Comparison of ENCODE assay signal across 12 mouse cellular contexts in the genomic region with DNA sequence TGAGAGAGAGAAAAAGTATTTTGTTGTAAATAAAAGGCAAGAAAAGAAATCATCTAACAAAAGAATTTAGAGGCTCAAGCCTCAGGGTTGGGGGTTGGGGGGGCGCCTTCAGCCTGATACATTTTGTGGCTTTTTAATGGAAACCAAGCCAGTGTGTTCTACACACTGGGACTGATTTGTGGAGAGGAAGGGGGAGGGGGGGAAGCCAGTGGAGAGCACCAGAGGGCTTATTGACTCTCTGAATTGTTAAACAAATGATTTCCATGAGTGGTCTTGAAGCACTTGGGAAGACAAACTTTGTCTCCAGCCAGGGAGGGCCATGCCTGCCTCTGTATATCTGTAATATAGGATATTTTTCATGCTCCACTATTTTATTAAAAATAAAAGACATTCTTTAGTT. TPM values are rescaled to one million over a fixed set of nuclear protein-coding genes. Genes with fewer than 3 reads are reported as not detected.
A peak's percentile ranks its signal among the peaks of the same experiment; 100 is the strongest.
DNase-seq lines count a peak whose midpoint lies in the region; ATAC-seq and TF ChIP-seq lines count a peak whose summit lies in the region.
"Had no signal": no experiment of that assay in that cellular context is flagged by ENCODE, and none has a peak within 500 bp of the region (broad histone marks: within the 10 kb centered on the region; RNA-seq: fewer than 3 reads in every experiment).

No protein-coding gene starts in this region.

- H3K4me1 ChIP-seq in midbrain, embryonic 10.5 days: peaks cover 85% of the 10 kb centered on the region
- 0 out of 2 replicates have a peak, but pooled peaks cover 3% of the 10 kb centered on the region for H3K4me1 ChIP-seq in midbrain, postnatal 0 days (ENCODE audit: insufficient read depth, low read length)
- H3K4me1 ChIP-seq in hindbrain, embryonic 12.5 days: peaks cover 71% of the 10 kb centered on the region
- peaks cover 55% of the 10 kb centered on the region for H3K4me1 ChIP-seq in limb, embryonic 15.5 days
- H3K4me1 ChIP-seq in stomach, embryonic 16.5 days (ENCODE audit: control insufficient read depth, insufficient read depth, low read length): peaks cover 21% of the 10 kb centered on the region; the same call in 1 of the 2 replicates

- peaks cover 80% of the 10 kb centered on the region for H3K27me3 ChIP-seq in midbrain, embryonic 10.5 days (ENCODE audit: low read depth, poor library complexity, severe bottlenecking)
- peaks cover 20% of the 10 kb centered on the region for H3K27me3 ChIP-seq in midbrain, postnatal 0 days (ENCODE audit: insufficient read depth, low read length)
- peaks cover 18% of the 10 kb centered on the region for H3K27me3 ChIP-seq in hindbrain, embryonic 12.5 days
- peaks cover 35% of the 10 kb centered on the region for H3K27me3 ChIP-seq in limb, embryonic 15.5 days
- H3K27me3 ChIP-seq in stomach, embryonic 16.5 days (ENCODE audit: control insufficient read depth, insufficient read depth, low read length): peaks cover 37% of the 10 kb centered on the region

- no peak overlapping the region for H3K9ac ChIP-seq in midbrain, postnatal 0 days (replicated peaks; ENCODE audit: low read length, poor library complexity, severe bottlenecking)
- H3K9ac ChIP-seq in hindbrain, embryonic 12.5 days: peak overlapping the region; percentile 42; the same call in 1 of the 2 replicates
- H3K9ac ChIP-seq in limb, embryonic 15.5 days: no peak overlapping the region
- H3K9ac ChIP-seq in stomach, embryonic 16.5 days (ENCODE audit: low read length): no peak overlapping the region

- peaks cover 31% of the 10 kb centered on the region for H3K36me3 ChIP-seq in midbrain, embryonic 10.5 days
- no peaks in the 10 kb centered on the region for H3K36me3 ChIP-seq in midbrain, postnatal 0 days (ENCODE audit: insufficient read depth, low read length)
- no peaks in the 10 kb centered on the region for H3K36me3 ChIP-seq in hindbrain, embryonic 12.5 days
- H3K36me3 ChIP-seq in limb, embryonic 15.5 days: no peaks in the 10 kb centered on the region
- H3K36me3 ChIP-seq in stomach, embryonic 16.5 days (ENCODE audit: control insufficient read depth, insufficient read depth, low read length): no peaks in the 10 kb centered on the region

- no peak for TF ChIP-seq CTCF in midbrain, postnatal 0 days (IDR thresholded peaks at IDR 0.05)

- WGBS in midbrain, embryonic 10.5 days: 38% methylated on average over 1 of the region's 1 CpGs
- WGBS in midbrain, postnatal 0 days: 40% methylated on average over 1 of the region's 1 CpGs
- WGBS in hindbrain, embryonic 12.5 days: 26% methylated on average over 1 of the region's 1 CpGs
- 44% methylated on average over 1 of the region's 1 CpGs for WGBS in limb, embryonic 15.5 days
- WGBS in stomach, embryonic 16.5 days: 64% methylated on average over 1 of the region's 1 CpGs

- no peak overlapping the region for H3K4me2 ChIP-seq in midbrain, postnatal 0 days (ENCODE audit: low read depth, low read length, poor library complexity, severe bottlenecking)
- peak overlapping the region; percentile 92 for H3K4me2 ChIP-seq in hindbrain, embryonic 12.5 days (replicated peaks)
- H3K4me2 ChIP-seq in limb, embryonic 15.5 days: peak overlapping the region; percentile 95
- 0 out of 2 replicates have a peak overlapping the region, but pooled peaks have one; percentile 94 for H3K4me2 ChIP-seq in stomach, embryonic 16.5 days (ENCODE audit: low read depth, low read length)

- no peak for ATAC-seq in midbrain, postnatal 0 days (ENCODE audit: low FRiP score)
- ATAC-seq in hindbrain, embryonic 12.5 days (ENCODE audit: low FRiP score): no peak
- no peak for ATAC-seq in limb, embryonic 15.5 days (ENCODE audit: insufficient number of reproducible peaks, low FRiP score, low TSS enrichment, low read depth)
- ATAC-seq in stomach, embryonic 16.5 days (ENCODE audit: insufficient read depth, low FRiP score): no peak

- no peaks in the 10 kb centered on the region for H3K9me3 ChIP-seq in midbrain, embryonic 10.5 days (replicated peaks)
- H3K9me3 ChIP-seq in midbrain, postnatal 0 days (ENCODE audit: low read length): no peaks in the 10 kb centered on the region
- no peaks in the 10 kb centered on the region for H3K9me3 ChIP-seq in hindbrain, embryonic 12.5 days (replicated peaks)
- no peaks in the 10 kb centered on the region for H3K9me3 ChIP-seq in limb, embryonic 15.5 days
- H3K9me3 ChIP-seq in stomach, embryonic 16.5 days (replicated peaks; ENCODE audit: control insufficient read depth, low read length): no peaks in the 10 kb centered on the region

- H3K27ac ChIP-seq in midbrain, embryonic 10.5 days (replicated peaks): peak overlapping the region; percentile 98
- H3K27ac ChIP-seq in midbrain, postnatal 0 days (ENCODE audit: low read depth, low read length): no peak overlapping the region
- H3K27ac ChIP-seq in hindbrain, embryonic 12.5 days: no peak overlapping the region
- H3K27ac ChIP-seq in limb, embryonic 15.5 days: no peak overlapping the region
- no peak overlapping the region for H3K27ac ChIP-seq in stomach, embryonic 16.5 days (ENCODE audit: low read length)

- no peak for DNase-seq in midbrain, embryonic 10.5 days (ENCODE audit: low spot score)
- DNase-seq in midbrain, postnatal 0 days (ENCODE audit: low spot score): no peak
- no peak for DNase-seq in cerebellum, adult 9-10 months
- no peak for DNase-seq in yolk sac, embryonic 10.5 days (ENCODE audit: low spot score)
- no peak for DNase-seq in urinary bladder, postnatal 4 days (ENCODE audit: low spot score in 2 of 2)
- DNase-seq: cerebellum, postnatal 14 days; kidney, adult 9 months; lung, adult 2 months had no signal

- peak overlapping the region; percentile 93 for H3K4me3 ChIP-seq in midbrain, embryonic 10.5 days
- no peak overlapping the region for H3K4me3 ChIP-seq in midbrain, postnatal 0 days (ENCODE audit: low read depth, low read length)
- H3K4me3 ChIP-seq in hindbrain, embryonic 12.5 days: peak overlapping the region; percentile 79
- H3K4me3 ChIP-seq in limb, embryonic 15.5 days: peak overlapping the region; percentile 1; the same call in 1 of the 2 replicates
- H3K4me3 ChIP-seq in stomach, embryonic 16.5 days (replicated peaks; ENCODE audit: low read length): no peak overlapping the region
- H3K4me3 ChIP-seq: megakaryocyte, embryonic 14.5 days had no signal

RNA-seq across cellular contexts. Expression of a gene that starts 3.0 kb away (rescaled TPM):
- 14.0 and 15.0 TPM in 2 replicates for polyA plus RNA-seq in midbrain, embryonic 10.5 days (2016; fragmentation: Nextera tagmentation; extraction: Ambion mirVana)
- 19.6 and 20.8 TPM in 2 replicates for total RNA-seq in midbrain, postnatal 0 days (2014; rRNA removed)
- polyA plus RNA-seq in midbrain, postnatal 0 days (2015; fragmentation: Nextera tagmentation; extraction: Ambion mirVana): 2.7 and 3.3 TPM in 2 replicates
- polyA plus RNA-seq in hindbrain, embryonic 12.5 days (2016; fragmentation: Nextera tagmentation; extraction: Ambion mirVana): 13.3 and 16.5 TPM in 2 replicates
- polyA plus RNA-seq in limb, embryonic 15.5 days (2015; fragmentation: Nextera tagmentation; extraction: Ambion mirVana): 5.9 and 7.7 TPM in 2 replicates
- polyA plus RNA-seq in stomach, embryonic 16.5 days (2015; fragmentation: Nextera tagmentation; extraction: Ambion mirVana): 1.4 and 1.5 TPM in 2 replicates

Comparison
In these comparisons a context has a peak if more than half of its experiments do, and no peak if none do; other contexts are left out.
1. H3K4me3 ChIP-seq: peak in midbrain, embryonic 10.5 days (single experiment), hindbrain, embryonic 12.5 days (single experiment) and limb, embryonic 15.5 days (single experiment); none in midbrain, postnatal 0 days (single experiment) and stomach, embryonic 16.5 days (single experiment).